Mouse (Mus musculus) MEL-GATA-1-ER (cell line): ENCODE results near the gene Nav2.

ENCODE experiments used
- DNase-seq: peaks from one replicate; pipeline ENCODE4 v3.0.0-alpha.2; 2012; ENCODE audit warnings: low read depth; ENCODE audit errors: extremely low read depth

The Nav2 gene

DNA sequence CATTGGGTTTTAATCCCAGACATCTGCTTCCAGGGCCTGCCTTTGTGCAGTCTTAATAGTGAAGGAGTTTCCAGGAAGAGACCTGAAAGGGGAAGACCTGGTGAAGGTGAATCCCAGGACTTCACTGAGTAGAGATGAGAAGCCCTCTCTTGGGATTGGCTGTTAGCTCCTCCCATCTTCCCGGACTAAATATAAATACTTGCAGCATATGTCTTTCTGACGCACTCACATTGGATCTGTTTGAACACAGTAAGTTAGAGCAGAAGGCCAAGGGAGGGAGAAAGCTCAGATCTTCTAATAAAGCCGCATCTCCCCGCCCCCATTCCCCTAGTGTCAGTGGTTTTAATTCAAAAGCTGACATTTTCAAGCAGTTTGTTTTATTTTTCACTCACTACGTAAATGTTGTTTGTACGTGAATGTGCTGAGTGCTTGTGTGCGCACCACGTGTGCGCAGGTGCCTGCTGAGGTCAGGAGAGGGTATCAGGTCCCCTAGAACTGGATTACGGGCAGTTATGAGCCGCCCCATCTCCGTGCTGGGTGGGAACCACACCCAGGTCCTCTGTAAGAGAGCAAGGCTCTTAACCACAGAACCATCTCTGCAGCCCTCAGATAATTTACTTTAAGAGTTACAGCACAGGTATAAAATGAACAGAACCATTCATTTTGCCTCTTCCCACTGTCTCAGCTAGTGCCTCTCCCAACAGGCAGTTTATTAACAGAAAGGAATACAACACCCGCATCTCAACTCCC lies 365.6 kb downstream of the Nav2 start:
- peak; percentile 80 for DNase-seq

GRCm38 (mm10) chr7:49274676-49275075 lies 366.2 kb downstream of the Nav2 start:
- DNase-seq = no peak

DNA sequence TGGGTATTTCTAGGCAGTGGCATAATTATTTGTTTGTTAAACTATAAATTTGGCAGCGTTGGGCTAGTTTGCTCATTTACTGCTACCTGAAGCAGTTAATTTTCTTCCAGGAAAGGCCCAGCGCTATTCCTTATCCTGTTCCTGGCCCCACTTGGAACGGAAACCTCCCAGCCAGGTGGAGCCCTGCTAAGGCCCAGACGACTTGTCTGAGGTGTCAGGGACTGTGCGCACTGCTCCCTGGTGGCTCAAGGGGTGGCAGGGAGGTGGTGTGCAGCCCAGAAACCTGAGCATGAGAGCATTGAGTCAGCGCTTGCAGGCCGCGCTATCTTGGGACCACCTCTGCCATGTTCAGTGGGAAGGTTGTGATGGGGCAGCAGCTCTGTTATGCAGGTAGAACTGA lies 367.6 kb downstream of the Nav2 start:
- no peak for DNase-seq

- DNase-seq = no peak
Observed at GRCm38 (mm10) chr7:49277685-49278084, 369.2 kb downstream of the Nav2 start.

- DNase-seq = no peak
Observed at GRCm38 (mm10) chr7:49278531-49278930, 370.0 kb downstream of the Nav2 start.

DNA sequence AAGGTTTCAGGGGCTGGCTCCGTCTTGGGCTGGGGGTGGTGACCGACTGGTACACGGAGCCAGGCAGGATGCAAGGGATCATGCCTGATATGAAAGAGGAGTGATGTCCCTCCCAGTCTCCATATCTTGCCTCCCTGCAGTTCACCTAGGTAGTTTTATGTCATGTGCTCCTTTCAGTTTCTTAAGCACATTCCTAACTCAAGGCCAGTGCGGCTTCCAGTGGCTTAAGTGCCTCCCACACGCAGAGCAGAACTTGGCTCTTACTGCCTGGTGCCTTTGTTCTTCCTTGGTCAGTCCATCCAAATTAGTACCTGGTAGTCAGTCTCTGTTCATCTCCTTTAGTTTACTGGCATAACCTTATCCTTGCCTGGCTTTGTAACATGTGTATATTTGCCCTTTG lies 371.9 kb downstream of the Nav2 start:
- DNase-seq = no peak

GRCm38 (mm10) chr7:49282446-49282845 lies 373.9 kb downstream of the Nav2 start:
- no peak for DNase-seq

DNA sequence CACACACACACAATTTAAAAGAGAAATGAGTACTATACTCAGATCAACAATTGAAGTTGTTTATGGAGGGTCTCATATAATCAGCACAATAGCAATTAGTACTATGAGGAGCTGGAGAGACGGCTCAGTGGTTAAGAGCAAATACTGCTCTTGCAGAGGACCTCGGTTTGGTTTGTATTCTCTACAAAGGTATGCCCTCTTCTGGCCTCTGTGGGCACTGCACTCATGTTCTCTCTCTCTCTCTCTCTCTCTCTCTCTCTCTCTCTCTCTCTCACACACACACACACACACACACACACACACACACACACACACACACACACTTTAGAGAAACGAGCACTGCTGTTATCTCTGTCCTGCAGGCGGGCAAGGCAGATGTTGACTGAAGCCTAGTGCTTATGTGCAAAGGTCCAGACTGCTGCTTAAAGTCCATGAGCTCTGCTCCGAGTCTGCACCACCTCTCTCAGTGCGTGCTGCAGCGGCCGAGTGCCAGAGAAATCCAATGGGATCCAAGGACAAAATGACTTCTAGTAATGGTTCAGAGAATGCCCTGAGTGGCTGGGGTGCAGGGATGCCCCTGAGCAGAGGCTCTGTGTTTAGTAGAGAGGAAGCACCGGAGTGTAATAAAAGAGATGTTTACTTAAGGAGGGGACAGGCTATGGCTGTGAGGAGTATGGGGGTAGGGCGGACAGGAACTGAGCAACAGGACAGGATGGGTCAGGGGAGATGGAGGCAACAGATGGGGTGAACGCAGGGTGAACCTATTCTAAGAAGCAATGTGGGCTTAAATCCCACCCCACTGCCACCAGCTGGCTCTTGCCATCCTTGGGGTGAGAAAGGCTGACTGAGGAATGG lies 375.2 kb downstream of the Nav2 start:
- peak; percentile 64 for DNase-seq

DNA sequence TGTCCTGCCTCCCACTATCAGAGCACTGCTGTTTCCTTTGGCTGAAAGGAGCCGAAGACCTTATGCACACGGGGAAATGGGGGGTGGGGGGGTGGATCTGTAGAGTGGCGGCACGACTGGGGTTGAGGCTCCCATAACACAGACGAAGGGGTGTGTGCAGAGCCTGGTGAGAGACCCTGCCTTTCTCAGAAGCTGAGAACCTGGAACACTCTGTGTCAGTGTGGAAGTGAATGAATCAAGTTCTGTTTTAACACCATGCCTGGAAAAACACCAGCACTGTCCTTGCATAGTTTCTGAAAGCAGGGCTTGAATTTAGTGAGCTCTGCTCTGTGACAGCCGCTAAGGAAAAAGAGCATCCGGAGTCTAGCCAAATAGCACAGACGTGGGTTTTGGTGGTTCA lies 379.7 kb downstream of the Nav2 start:
- DNase-seq = no peak

DNA sequence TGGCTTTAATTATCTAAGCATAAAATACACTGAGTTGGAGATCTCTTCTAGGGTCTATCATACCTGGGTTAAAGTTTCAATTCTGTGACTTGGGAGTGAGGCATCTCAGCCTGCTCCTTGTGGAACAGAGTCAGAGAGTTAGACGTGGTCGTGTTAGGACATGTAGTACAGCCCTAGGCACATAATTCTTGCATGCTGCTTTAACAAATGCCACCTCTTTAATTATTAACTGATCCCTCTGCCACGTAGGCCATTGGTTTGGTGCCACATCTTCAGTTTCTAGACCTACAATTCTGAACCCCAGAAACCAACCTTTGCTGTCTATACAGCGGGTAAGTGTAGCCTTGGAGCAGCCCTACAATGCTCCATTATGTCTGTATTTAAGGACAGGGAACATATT lies 381.8 kb downstream of the Nav2 start:
- no peak for DNase-seq

GRCm38 (mm10) chr7:49291208-49291892 lies 382.8 kb downstream of the Nav2 start:
- DNase-seq = peak; percentile 36

DNA sequence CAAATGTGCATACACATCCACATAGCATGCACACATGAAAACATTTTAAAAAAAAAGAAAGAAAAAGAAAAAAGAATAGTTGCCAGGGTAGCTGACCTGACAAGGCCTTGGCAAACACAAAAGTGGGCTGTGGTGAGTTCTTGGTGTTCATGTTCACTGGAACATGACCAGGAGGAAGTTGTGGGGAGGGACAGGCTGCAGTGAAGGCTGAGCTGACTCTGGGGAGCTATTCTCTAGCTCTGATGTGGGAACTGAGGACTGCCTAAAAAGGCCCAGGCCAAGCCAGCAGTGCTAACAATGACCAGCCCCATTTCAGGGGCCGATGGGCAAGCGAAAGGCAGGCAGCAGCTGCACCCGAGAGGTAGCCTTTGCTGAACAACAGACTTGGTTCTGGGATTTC lies 388.6 kb downstream of the Nav2 start:
- DNase-seq = no peak

GRCm38 (mm10) chr7:49298431-49298839 lies 389.9 kb downstream of the Nav2 start:
- DNase-seq = no peak

- DNase-seq = no peak
Observed at GRCm38 (mm10) chr7:49301487-49301886, 393.0 kb downstream of the Nav2 start.

DNA sequence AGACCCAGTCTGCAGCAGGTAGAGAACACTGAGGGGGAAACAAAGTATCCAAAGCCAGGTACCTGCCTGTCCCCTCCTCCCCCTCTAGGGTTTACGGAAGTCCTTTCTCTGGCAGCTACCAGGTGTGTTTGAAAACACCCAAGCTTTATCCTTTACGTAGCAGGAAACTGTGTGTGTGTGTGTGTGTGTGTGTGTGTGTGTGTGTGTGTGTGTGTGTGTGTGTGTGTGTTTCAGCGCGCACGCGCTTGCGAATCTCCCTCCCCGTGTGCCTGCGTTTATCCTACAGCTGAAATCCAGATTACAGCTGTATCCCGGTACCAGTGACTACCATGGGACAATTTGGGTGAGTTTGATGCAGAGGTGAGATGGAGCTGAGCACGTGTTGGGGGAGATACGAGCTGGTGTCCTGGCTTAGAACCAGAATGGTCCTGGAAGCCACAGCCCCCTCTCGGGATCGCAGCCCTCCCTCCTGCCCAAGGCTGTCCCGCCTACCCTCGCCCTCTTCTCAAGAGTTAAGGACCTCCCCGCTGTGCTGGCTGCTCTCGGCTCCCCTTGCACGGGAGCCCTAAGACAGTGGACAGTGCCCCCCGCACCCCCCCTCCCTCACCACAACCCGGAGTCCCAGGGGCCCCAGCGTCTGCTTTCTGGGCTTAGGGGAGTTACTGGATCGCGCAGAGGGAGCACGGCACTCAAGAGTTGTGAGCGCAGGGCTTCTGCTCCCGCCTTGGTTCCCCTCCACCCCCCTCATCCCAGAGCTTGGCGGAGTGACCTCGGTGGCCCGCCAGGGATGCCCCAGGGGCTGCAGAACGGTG lies 395.3 kb downstream of the Nav2 start:
- DNase-seq = no peak

GRCm38 (mm10) chr7:49307717-49308116 lies 399.2 kb downstream of the Nav2 start:
- DNase-seq = no peak

DNA sequence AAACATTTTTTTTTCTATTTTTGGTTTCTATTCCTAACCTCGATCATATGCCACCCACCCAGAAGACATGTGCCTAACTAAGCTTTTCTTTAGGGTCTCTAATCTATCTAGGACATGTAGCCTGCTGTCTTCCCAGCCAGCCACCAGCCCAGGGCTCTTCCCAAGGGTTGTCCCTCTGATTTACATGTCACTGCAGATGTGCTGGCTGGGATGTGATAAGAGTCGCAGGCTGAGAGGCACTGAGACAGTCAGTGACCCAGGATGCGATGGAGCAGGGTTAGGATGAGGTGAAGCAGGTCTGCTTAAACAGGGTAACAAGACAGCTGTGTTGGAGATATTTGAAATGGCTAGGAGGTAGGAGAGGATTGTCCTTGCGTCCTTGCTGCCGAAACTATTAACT lies 401.2 kb downstream of the Nav2 start:
- DNase-seq = no peak

DNA sequence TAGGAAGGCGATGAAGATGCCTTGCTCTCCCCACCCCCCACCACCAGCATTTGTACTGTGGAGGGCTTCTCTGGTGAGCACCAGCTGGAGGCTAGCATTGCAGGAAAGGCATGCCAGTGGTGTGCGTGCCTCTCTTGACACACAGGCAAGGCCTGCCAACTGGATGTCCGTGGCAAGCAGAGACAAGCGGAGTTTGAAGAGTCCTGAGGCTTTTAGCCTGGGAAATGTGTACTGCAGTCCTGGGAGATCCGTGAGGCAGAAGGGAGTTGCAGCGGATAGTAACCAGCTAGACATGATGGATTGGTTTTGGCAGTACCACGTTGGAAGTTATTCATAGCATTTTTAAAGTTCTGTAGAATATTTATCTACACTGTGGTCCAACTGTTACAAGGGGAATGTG lies 405.4 kb downstream of the Nav2 start:
- no peak for DNase-seq

- no peak for DNase-seq
Observed at GRCm38 (mm10) chr7:49315033-49315432, 406.5 kb downstream of the Nav2 start.

GRCm38 (mm10) chr7:49316600-49316999 lies 408.1 kb downstream of the Nav2 start:
- DNase-seq = no peak

DNA sequence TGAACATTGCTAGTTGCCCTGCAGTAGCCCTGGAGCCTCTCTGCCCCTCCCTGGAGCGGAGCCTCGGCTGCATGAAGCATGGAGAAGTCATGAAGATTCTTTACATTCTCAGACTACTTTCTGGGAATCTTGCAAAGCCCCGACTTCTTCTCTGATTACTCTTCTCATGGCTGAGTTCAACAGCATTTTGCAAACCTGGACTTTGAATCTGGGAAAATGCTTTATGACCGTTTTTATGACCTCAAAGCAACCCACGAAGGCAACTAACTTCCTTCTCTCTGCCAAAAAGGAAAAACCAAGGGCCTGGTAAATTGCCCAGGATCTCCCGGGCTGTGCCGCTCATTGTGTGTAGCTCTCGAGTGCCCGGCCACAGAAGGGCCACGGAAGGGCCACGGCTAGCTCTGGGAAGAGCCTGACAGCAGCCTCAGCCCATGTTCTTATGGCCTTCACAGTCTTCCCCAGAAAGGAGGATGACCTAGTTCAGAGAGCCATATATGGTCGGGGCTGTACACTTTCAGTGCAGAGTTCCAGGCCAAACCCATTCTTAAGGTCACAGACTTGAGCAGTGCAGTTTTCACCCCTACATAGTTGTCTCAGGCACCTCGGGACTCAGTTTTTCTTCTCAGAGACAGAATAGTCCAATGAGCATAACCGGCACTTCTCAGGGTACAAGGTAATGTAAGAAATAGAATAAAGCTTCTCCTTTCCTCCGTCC lies 409.8 kb downstream of the Nav2 start:
- no peak for DNase-seq
